Mouse (Mus musculus) left cerebral cortex, adult 6 months (tissue): ENCODE data around the gene Amd2. TPM values are rescaled to one million over a fixed set of nuclear protein-coding genes. Genes with fewer than 3 reads are reported as not detected.

ENCODE experiments used
- long read RNA-seq, 2 experiments: library from polyadenylated mRNA; unstranded; transcript quantifications; one replicate each; pipeline ENCODE4 v2.0.0; 2019 to 2020
- polyA plus RNA-seq: library from polyadenylated mRNA; unstranded; fragments of <200 nt; fragmentation: Nextera tagmentation; gene quantifications from 2 replicates; pipeline ENCODE4 v1.2.3, GENCODE M21; 2021

Amd2 gene
- 4.7 and 8.2 TPM in 2 replicates for polyA plus RNA-seq
- long read RNA-seq, experiment 1, transcript Amd2-201 (1 exons, 3,218 nt) = major isoform, 7 of 7 reads
- long read RNA-seq, experiment 1, partial matches to known transcripts = 0 of 7 reads
- long read RNA-seq, experiment 1, other reads (novel, unspliced or antisense) = 0 of 7 reads
- long read RNA-seq, experiment 2, transcript Amd2-201 (1 exons, 3,218 nt) = major isoform, 7 of 7 reads
- long read RNA-seq, experiment 2, partial matches to known transcripts = 0 of 7 reads
- long read RNA-seq, experiment 2, other reads (novel, unspliced or antisense) = 0 of 7 reads

GRCm38 (mm10) chr10:35711792-35712191 lies at the start of gene Amd2:
Amd2 (minus strand) TSS chr10:35711892.

